Mouse (Mus musculus) left cerebral cortex, postnatal 4 days (tissue): ENCODE measurements around the gene Foxp4. TPM values are rescaled to one million over a fixed set of nuclear protein-coding genes. Genes with fewer than 3 reads are reported as not detected.

Experiments
- DNase-seq: peaks from one replicate; pipeline ENCODE4 v3.0.0-alpha.2; 2022
- intact Hi-C: fragments of 180-260 bp; cut with DNase I; formaldehyde crosslinking; loops from one replicate; pipeline ENCODE4 v1.15.1; 2025
- total RNA-seq, 2 experiments: library from RNA; stranded (reverse); gene quantifications; 2 replicates each; pipeline ENCODE4 v1.2.3; 2021

Gene Foxp4
- total RNA-seq, result 10 to 100 TPM; 78.3 to 89.0 TPM

DNA sequence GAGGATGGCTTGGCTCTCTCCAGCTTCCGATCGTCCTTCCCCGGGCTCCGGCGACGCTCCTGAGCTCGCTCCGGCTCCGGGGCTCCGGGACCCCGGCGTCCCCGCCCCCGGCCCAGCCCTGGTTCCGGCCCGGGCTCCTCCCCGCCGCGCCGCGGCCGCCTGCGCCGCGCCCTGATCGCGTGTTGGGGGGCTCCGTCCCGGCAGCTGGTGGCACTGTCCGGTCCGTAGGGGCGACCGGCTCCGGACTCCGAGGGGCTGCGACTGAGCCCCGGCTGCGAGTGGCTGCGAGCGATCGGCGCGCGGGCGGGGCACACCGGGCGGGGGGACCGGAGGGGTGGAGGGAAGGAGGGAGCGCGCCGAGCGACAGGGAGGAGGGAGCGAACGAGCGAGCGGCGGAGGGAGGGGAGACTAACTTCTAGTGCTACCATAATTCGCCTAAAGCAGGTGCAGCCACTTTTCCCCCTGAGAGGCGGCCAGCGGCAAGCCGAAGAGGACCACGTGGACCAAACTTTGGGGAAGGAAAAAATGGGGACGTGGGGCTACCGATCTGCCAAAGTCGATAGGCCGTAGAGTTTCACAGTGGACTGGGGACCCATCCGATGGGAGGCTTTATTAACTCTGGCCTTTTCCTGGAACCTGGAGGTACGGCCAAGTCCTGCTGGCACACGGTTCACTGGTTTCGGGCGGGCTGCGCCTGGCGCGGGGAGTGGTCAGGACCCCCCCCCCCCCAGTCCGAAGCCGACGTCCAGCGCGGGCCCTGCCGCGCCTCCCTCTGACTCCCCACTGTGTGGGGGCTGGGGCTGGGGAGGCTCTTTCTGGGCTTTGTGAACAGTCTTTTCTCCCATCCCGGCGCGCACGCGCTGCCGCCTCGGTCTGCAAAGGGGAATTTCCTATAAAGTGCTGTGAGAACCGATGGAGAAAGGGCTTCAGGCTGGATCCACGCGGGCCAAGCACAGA lies at the start of gene Foxp4:
TSS of gene Foxp4 (minus strand) at position 263 of the 957 bp plus-strand sequence.
- intact Hi-C loops, result loop anchor here (2.0 kb wide), 1 partner anchor 120 kb away; no protein-coding TSS in a partner anchor
- DNase-seq, result peak; percentile 90

DNA sequence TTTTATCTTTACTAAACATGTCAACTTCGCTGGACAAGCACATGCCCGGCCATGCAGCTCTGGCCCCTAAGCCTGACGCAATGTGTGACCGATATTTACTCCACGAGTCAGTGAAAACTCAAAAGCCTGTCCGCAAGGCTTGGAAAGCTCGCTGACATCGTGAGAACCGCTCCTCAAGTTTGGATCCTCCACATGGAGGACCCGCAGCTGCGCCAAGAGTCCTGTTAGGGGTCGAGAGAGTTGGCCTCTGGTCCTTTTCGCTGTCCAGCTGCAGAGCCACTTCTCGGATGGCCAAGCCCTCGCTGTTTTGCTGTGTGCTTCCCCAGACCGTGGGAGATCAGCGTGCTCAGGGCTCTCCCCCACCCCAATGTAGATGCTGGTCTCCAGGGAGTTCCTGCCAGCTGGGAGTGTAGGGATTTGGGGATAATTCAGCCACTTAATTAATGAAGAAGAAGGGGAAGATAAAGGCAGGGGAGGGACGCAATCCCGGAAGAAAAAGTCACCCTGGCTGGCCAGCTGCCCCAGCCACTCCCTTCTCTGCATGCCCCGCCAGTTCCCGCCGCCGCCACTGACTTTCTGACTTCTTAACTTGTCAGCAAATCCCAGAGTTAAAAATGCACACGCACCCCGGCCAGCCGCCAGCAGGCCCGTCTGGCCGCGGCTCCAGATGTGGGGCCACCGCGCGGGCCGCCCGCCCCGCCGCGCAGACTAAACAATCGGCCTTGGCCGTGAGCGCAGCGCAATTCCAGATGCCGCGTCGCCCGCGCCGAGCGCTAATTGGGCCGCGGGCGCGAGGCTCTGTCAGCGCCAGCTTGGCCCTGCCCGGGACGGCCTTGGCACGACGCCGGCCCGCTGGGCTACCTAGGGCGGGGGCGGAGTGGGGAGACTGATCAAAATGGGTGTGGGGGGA lies 49.4 kb upstream of the Foxp4 start:
- DNase-seq, result peak; percentile 41
- intact Hi-C loops, result no loop called here

DNA sequence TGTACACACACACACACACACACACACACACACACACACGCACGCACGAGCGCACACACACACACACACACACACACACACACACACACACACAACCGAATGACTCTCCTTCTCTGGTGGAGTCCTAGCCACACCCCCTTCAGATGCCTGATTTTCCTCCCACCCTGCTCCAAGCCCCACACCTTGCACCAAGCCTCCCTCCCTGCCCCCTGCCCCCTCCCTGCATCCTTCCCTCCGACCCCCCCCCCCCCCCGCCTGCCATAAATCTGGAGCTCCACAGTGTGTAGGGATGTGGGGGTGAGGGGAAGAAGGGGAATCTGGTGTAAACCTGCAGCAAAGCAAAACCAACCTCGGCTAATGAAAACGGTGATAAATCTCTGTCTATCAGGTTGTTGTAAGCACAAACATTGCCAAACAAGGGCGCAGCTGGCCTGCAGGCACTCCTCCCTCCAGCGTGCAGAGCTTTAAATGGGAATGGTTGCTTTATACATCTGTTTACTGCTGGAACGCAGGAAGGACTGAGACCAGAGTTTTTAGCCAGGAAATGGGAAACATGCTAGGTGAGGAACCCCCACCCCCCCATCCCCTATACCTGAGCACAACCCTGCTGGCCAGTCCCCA lies 41.5 kb upstream of the Foxp4 start:
- intact Hi-C loops, result no loop called here
- no peak for DNase-seq

DNA sequence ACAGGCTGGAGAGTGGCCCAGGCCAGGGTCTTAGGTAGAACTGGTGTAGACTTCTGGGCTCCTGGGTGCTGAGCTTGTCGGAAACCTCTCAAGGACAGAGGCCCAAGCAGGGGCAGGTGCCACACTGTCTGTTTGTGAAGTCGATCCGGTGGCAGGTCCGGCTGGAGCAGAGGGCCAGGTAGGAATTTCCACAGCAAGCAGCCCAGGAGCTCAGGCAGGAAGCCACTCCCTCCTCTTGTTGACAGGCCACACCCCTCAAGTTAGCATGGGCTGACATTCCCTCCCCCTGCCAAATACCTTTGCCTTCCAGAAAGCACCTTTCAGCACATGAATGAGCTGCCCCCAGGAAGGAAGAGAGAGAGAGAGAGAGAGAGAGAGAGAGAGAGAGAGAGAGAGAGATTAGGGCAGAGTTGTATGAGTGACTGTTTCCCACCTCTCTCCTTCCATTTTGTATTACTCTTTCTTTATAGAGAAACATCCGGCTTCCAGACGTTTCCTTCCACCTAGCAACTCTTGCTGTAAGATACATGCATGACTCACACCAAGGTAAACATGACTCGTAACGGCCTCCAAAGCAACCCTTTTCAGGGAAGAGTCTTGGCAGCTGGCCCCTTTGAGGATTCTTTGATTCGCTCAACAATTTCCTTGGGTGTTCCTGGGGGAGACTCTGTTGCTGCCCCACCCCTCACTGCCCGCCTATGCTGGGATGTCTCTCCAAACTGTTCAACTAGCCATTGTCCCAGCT lies 33.8 kb upstream of the Foxp4 start:
- DNase-seq, result no peak
- intact Hi-C loops, result no loop called here

DNA sequence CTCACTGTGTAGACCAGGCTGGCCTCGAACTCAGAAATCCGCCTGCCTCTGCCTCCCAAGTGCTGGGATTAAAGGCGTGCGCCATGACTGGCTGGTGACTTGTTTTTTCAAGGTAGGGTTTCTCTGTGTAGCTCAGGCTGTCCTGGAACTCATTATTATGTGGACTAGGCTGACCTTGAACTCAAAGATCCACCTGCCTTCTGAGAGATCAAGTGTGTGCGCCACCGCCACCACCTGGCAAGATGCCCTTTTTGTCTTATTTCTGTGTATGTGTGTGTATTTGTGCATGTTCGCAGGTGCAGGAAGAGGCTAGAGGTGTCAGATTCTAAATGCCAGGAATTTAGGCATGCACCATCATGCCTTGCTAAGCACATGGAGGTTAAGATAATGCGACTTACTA lies 32.0 kb upstream of the Foxp4 start:
- DNase-seq, result no peak
- intact Hi-C loops, result no loop called here

DNA sequence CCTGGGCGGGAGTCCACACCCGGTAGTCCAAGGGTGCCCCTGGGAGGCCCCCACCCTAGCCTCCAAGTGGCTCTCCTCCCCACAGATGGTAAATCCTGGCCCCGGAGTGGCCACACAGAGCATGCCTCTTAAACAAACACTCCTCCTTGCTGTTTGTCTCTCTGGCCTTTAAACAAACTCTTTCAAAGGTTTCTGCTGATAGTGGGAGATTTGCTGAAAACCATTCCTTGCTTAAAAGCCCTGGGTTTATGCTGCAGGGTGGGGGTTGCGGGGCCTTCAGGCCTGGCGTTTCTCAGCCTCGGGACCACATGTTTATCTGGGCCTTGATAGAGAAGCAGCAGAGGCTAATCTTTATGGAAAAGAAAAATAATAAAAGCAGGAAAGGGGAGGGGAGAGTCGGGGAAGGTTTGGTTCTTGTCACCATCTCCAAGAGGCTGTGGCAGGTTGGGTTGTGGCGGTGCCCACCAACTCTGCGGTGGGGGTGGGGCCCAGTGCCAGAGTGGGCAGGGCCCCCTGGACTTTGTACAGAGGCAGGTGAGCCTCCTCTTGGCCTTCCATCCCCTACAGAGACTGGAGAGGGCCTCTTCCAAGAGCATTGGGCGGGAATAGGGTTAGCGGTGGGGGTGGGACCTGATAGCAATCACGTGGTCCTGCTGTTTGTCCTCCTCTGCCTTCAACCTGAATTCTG lies 30.8 kb upstream of the Foxp4 start:
- no peak for DNase-seq
- intact Hi-C loops, result no loop called here

DNA sequence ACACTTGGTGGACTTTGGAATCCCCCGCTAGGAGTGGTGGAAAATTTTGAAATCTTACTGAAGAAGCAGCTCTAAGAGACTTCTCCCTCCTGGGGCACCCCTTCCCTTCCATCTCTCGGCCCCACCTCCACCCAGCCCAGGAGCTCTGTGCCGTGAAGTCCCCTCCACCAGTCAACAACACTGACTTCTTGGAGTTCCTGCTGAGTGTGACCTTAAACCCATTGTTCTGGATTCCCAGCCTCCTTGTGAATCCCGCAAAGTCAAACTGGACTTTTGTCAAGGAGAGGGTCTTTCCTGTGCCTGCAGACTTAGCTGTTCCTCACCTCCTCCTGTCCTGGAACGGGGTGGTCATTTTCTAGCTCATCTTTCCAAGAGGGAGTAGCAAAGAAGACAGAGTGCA lies 28.8 kb upstream of the Foxp4 start:
- DNase-seq, result no peak
- intact Hi-C loops, result no loop called here

DNA sequence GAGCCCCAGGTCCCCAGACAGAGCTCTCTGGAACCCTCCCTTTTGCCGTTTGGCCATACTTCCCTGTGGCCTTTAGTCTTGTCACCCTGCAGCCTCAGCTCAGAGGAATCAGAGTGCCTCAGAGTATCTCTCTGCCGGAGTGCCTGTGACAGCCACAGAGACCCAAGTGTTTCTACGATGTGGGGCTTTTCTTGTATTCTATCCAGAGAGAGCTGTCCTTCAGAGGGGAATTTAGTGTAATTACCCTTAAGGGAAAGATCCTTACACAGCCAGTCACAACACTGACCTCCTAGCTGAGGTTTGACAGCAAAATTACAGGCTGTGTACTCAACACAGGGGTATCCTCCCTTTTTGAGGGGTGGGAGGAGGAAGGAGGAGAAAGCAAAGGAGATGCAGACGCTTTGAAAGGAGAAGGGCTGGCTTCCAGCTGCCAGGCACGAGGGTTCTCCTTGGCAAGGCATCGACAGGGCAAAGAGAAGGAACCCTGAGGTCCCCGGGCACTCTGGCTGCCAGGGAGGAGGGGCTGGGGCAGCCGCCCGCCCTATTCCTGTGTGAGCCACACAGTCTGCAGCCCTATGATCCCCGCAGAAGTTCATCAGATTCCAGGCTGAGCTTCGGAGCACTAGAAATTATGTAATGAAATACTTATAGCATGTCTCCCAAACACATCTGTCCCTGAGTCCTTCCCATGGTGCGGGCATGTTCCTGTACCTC lies 28.1 kb upstream of the Foxp4 start:
- intact Hi-C loops, result no loop called here
- DNase-seq, result peak; percentile 53

DNA sequence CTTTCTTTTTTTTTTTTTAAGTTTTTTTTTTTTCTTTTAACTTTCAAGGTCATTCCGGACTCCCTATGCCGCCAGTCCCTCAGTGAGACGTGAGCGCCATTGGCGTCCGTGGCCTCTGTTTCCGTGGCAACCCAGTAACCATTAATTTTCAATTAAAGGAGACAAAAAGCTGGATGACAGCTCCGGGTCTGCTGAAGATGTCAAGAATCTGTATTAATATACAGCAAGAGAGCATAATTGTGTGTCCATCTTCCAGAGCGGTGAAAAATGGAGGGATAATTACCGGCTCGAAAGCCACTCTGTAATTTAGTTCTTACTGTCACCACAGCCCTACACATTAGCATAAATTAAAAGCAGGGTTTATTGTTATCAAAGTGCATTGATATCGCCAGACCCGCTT lies 27.0 kb upstream of the Foxp4 start:
- intact Hi-C loops, result no loop called here
- no peak for DNase-seq

DNA sequence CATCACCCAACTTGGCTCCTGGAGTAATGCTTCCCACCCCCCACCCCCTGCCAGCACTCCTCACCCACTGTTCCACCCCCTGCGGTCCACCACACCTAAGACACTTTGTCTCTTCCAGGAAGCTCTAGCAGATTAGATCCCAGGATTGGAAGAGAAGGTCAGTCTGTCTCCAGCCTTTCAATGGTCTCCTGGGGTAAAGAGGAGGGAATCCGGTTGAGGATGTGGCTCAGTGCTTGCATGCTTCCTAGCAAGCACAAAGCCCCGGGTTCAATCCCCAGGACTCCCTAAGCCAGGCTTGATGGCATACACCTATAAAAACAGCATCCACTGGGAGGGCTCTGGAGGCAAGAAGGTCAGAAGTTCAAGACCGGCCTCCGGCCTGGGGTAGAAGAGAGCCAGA lies 26.4 kb upstream of the Foxp4 start:
- intact Hi-C loops, result no loop called here
- no peak for DNase-seq

DNA sequence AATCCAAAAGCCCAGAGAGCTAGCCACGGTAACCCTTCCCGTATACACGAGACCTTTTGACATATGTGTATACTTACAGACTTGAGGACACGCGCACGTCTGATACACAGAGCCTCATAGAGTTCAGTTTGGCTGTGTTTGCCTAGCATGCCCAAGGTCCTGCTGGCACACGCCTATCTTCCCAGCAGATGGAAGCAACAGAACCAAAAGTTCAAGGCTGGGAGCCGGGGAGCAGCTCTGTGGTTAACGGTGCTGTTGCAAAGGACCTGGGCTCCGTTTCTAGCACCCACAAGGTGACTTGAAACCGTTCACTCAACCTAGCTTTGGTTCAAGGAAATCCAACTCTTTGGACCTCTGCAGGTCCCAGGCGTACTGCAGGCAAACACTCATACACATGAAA lies 25.0 kb upstream of the Foxp4 start:
- no peak for DNase-seq
- intact Hi-C loops, result no loop called here

DNA sequence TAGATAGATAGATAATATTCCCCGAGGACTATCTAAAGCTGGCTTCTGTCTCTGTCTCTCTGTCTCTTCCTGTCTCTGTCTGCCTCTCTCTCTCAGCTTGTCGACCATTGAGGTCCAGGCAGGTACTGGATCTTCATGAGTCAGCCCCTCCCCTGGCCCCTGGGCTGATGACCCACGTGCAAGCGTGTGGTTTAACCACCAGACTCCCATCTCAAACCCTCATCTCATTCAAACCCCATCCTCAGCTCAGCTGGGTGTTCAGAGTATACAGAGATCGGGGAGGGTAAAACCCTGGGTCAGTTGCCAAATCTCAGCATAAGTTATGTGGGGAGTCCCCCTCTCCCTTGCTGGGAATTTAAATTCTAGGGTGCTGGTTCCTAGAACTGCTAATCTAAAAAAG lies 24.3 kb upstream of the Foxp4 start:
- no peak for DNase-seq
- intact Hi-C loops, result no loop called here

DNA sequence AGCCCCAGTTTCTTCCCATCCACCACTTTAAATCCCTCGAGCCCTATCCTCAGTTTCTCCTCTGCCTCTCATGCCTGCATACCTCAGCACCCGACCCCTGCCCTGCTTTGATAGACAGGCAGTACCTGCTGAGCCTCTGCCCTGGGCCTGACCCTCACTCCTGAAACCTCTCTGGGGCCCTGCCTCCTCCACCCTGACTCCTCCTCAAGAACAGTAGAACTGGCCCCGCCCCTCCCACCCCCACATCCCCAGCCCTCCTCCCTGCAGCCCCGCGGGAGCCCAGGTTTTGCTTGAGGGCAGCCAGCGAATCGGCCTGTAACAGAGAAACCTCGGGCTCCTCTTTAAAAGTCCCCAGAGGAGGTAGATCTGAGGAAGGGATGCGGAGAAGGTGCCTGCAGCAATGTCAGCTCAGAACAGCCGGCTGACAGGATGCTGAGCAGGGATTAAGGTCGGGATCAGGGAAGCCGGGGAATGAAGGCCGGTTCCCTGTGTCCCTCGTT lies 22.5 kb upstream of the Foxp4 start:
- no peak for DNase-seq
- intact Hi-C loops, result no loop called here

DNA sequence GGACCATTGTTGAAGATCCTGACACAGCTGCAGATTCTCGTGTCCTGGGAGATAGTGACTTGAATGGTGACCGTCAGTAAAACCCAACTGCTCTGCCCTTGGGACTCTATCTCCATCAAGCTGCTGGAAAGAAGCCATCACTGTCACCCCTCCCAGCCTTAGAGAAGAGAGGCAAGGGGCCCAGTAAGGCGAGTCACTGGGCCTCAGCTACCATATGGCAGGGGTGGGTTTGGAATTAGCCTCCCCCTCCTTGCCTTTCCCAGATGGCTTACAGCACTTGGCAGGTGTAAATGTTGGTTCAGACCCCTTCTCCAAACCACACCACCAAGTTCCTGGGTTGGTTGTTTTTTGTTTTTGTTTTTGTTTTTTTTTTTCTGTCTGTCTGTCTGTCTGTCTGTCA lies 21.7 kb upstream of the Foxp4 start:
- DNase-seq, result peak; percentile 34
- intact Hi-C loops, result no loop called here

DNA sequence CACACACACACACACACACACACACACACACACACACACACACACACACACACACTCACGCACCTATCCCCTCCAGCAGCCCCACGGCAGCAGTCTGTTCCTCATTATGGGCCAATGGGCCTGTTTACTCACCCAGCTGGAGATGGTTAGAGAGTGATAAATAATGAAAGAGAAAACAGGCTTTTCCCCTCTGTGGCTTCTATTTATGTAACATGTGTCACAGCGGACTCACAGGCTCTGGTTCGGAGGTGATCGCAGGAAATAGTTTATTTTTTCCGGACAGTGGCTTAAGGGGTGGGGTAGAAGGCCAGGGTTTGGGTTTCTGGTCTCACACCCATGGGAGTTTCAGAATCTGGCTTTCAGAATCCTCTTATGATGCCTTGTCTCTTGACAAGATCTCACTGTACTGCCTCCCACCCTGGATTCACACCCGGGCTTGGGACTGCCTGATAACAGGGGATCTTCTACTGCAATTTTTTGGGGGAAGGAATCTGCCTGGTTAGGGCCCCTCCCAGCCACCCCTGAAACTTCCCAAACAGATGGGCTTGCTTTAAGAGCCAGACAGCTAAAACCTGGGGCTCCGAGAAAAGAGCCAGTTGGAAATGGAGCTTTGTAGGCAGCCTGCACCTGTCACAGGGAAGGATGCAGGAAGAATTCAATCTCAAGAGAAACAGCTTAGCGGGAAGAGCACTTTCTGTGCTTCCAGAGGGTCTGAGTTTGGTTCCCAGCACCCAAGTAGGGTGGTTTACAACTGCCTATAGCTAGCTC lies 18.8 kb upstream of the Foxp4 start:
- intact Hi-C loops, result no loop called here
- no peak for DNase-seq

DNA sequence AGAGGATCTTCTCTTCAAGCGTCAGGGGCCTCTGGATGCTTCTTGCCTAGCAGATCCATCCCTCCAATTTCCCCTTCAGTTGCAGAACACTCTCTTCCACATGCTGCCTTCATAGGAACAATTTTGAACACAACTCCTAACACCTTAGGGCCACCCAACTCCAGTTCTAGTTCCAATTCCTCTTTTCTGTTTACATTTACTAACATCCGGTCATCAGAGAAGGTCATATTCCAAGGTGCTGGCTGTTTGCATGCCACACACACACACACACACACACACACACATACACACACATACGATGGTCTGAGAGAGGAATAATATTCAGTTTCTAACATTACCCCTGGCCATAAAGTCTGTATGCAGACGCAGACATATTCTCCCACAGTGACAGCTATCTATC lies 17.6 kb upstream of the Foxp4 start:
- DNase-seq, result no peak
- intact Hi-C loops, result no loop called here

DNA sequence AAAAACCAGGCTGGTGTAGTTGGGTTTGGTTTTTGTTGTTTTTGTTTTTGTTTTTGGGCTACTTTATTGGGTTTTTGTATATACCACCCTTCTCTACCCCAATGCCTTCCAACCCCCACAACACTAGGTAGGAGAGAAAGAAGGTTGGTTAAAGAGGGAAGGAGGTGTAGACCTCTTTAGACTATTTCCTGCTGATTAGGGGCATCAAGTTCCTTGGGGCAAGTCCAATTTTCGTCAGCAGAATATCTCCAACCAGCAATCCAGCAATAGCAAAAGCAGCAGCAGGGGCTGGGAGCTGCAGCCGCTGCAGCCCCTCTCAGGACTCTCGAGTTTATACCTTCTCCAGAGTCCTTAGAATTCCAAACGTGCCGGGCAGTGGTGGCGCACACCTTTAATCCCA lies 14.4 kb upstream of the Foxp4 start:
- no peak for DNase-seq
- intact Hi-C loops, result no loop called here

DNA sequence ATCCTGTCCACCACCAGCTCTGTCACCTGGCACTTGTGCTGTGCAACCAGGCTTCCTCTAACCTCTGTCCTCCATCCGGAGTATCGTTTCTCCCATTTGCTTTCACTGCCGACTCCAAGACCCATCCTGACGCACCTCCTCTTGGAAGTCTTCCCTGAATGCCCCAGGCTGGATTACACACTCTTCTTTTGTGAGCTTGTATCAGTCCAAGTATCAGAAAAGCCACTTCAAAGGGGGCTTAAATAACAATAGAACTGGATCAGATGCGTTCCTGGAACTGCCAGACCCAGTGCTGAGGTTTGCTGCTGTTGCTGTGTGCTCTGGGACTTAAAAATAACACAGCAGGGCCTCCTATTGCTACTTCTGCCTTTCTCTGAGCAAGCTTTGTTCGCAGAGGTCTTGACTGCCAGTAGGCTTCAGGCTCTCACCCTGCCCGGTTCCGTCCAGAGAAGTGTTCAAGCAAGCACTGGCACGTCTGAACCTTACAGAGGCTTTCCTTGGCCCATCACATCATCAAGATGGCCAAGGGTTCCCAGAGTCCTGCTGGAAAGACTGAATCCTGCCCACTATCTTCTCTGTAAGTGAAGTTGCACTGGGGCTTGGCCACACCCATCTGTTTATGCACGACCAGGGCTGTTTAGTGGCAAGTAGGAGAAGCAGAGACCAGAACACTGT lies 13.6 kb upstream of the Foxp4 start:
- intact Hi-C loops, result no loop called here
- no peak for DNase-seq
